Mouse (Mus musculus) spleen, postnatal 4 days (tissue): ENCODE results near the gene Usp12.
A peak's percentile ranks its signal among the peaks of the same experiment; 100 is the strongest.

Source experiments
- DNase-seq, 2 experiments: peaks; one replicate each; pipeline ENCODE4 v3.0.0; 2022; ENCODE audit warnings: low spot score in 2 of 2

The Usp12 gene

GRCm38 (mm10) chr5:146794853-146795252 lies at the start of gene Usp12:
Gene Usp12 (minus strand): TSS chr5:146795006.
- peak; percentile 99 to 100 for DNase-seq

GRCm38 (mm10) chr5:146844301-146844941 lies 49.6 kb upstream of the Usp12 start:
- no peak for DNase-seq

GRCm38 (mm10) chr5:146841996-146842395 lies 47.2 kb upstream of the Usp12 start:
- no peak for DNase-seq

GRCm38 (mm10) chr5:146841301-146841700 lies 46.5 kb upstream of the Usp12 start:
- no peak for DNase-seq

- DNase-seq, result no peak
Observed at GRCm38 (mm10) chr5:146840422-146840821, 45.6 kb upstream of the Usp12 start.

- no peak for DNase-seq
Observed at GRCm38 (mm10) chr5:146839760-146840159, 45.0 kb upstream of the Usp12 start.

- no peak for DNase-seq
Observed at GRCm38 (mm10) chr5:146838836-146839648, 44.2 kb upstream of the Usp12 start.

- DNase-seq, result no peak
Observed at GRCm38 (mm10) chr5:146837967-146838720, 43.3 kb upstream of the Usp12 start.

GRCm38 (mm10) chr5:146834959-146835358 lies 40.2 kb upstream of the Usp12 start:
- DNase-seq, result no peak

- no peak for DNase-seq
Observed at GRCm38 (mm10) chr5:146833673-146834201, 38.9 kb upstream of the Usp12 start.

- DNase-seq, result peak; percentile 90 to 96
Observed at GRCm38 (mm10) chr5:146832769-146833448, 38.1 kb upstream of the Usp12 start, which contains the start of gene Rpl21. Gene Rpl21 (plus strand): TSS chr5:146832890.

- DNase-seq, result no peak
Observed at GRCm38 (mm10) chr5:146832435-146832768, 37.6 kb upstream of the Usp12 start.

GRCm38 (mm10) chr5:146829528-146829927 lies 34.7 kb upstream of the Usp12 start:
- DNase-seq, result peak in 1 of 2 experiments; percentile 41

GRCm38 (mm10) chr5:146823005-146823404 lies 28.2 kb upstream of the Usp12 start:
- no peak for DNase-seq

GRCm38 (mm10) chr5:146818906-146819623 lies 24.3 kb upstream of the Usp12 start:
- no peak for DNase-seq

GRCm38 (mm10) chr5:146817583-146817982 lies 22.8 kb upstream of the Usp12 start:
- DNase-seq, result no peak

- no peak for DNase-seq
Observed at GRCm38 (mm10) chr5:146815394-146815793, 20.6 kb upstream of the Usp12 start.

- no peak for DNase-seq
Observed at GRCm38 (mm10) chr5:146813421-146813820, 18.6 kb upstream of the Usp12 start.

GRCm38 (mm10) chr5:146812866-146813265 lies 18.1 kb upstream of the Usp12 start:
- no peak for DNase-seq

- DNase-seq, result no peak
Observed at GRCm38 (mm10) chr5:146809951-146810350, 15.1 kb upstream of the Usp12 start.

GRCm38 (mm10) chr5:146806004-146806430 lies 11.2 kb upstream of the Usp12 start:
- DNase-seq, result no peak
